Mouse (Mus musculus) midbrain, embryonic 10.5 days (tissue): ENCODE measurements at regions not wholly inside any gene's neighbourhood (a gene's known extent, or its start where the extent isn't known, plus 50 kb on each side); places are given as distances from the start of the nearest gene placed in this dataset.

Experiments used
- DNase-seq: peaks from one replicate; pipeline ENCODE4 v3.0.0-alpha.2; 2017; ENCODE audit warnings: low spot score
- H3K27ac ChIP-seq: fragments of 300-500 bp; sonication (generic); replicated peaks from 2 replicates; pipeline ENCODE4 v1.5.1; 2016; ENCODE audit warnings: mild to moderate bottlenecking
- H3K27me3 ChIP-seq: fragments of 300-500 bp; sonication (generic); 2 replicates; pipeline ENCODE4 v1.6.1; 2016; ENCODE audit warnings: low read depth, mild to moderate bottlenecking; ENCODE audit not compliant: poor library complexity, severe bottlenecking
- H3K36me3 ChIP-seq: fragments of 300-500 bp; sonication (generic); 2 replicates; pipeline ENCODE4 v1.6.1; 2016; ENCODE audit warnings: mild to moderate bottlenecking, moderate library complexity
- H3K4me1 ChIP-seq: fragments of 300-500 bp; sonication (generic); 2 replicates; pipeline ENCODE4 v1.6.1; 2016
- H3K4me3 ChIP-seq: fragments of 300-500 bp; sonication (generic); 2 replicates; pipeline ENCODE4 v1.5.1; 2016; ENCODE audit warnings: mild to moderate bottlenecking, moderate library complexity
- H3K9me3 ChIP-seq: fragments of 300-500 bp; sonication (generic); replicated peaks from 2 replicates; pipeline ENCODE4 v1.6.1; 2016; ENCODE audit warnings: mild to moderate bottlenecking
- WGBS: fragments of 180-500 bp; shearing (Covaris S2); methylation state at CpG from one replicate; pipeline ENCODE4 v1.1.7; 2016; 5-methylcytosine and 5-hydroxymethylcytosine counted together

DNA sequence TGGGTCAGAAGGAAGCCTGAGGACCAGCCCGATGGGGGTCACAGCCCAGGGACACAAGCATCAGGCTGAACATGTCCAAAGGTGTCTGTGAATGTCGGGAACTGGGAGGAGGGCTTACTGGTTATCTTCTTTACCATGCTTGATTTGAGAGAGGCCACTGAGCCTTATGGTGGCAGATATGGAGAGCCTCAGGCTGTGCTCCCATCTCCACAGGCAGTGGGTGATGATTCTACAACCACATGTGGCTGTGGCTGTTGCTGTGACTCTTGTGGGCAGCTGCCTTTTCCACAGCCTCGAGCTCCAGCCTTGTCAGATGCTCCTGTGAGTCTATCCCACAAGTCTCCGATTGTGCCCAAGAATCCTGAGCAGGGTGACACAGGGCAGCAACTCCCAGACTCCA lies 118.4 kb downstream of the Matn1 start:
- peaks cover 57% of the 10 kb centered on the region for H3K27me3 ChIP-seq
- H3K9me3 ChIP-seq: no peaks in the 10 kb centered on the region
- H3K27ac ChIP-seq: peak overlapping the region; percentile 65
- peaks cover 80% of the 10 kb centered on the region for H3K4me1 ChIP-seq
- DNase-seq: no peak
- WGBS: 89% methylated on average over 4 of the region's 4 CpGs
- no peaks in the 10 kb centered on the region for H3K36me3 ChIP-seq
- H3K4me3 ChIP-seq: no peak overlapping the region

DNA sequence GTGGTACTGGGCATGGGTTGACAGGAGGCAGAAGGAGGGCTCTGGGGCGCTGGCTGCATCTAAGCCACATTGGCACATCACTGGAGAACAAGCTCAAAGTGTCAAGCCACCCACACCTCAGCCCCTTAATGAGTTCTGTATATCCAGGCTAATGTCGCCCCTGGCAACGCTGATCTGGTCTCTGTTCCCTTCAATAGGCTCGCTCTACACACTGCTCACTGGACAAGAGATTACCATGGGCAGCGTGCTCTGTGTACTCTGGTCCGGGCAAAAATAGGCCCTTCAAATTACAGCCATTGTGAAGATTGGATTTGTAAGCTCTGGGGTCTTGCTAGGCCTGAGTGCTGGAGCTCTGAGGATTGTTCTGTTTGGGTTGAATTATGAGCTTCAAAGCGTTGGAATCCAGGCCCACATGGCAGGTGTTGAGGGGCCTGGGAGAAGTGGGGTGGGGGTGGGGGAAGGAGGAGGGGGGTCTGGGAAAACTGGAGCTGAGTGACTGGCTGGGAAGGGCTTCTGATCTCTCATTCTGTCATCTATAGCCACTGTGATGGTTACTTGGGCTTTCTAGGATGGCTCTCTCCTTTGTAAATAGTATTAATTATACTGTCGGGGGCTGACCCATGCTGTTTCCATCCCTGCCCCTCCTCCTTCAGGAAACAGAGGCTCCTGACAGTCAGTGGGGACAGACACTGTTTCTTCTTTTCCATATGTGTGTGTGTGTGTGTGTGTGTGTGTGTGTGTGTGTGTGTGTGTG lies 122.2 kb downstream of the Matn1 start:
- Histone ChIP-seq H3K27ac (peak overlapping the region; percentile 86), H3K9me3 (no peaks in the 10 kb centered on the region), H3K27me3 (peaks cover 81% of the 10 kb centered on the region), H3K4me3 (no peak overlapping the region), H3K36me3 (no peaks in the 10 kb centered on the region), H3K4me1 (peaks cover 74% of the 10 kb centered on the region)
- 25% methylated on average over 8 of the region's 8 CpGs for WGBS
- DNase-seq: peak; percentile 76

DNA sequence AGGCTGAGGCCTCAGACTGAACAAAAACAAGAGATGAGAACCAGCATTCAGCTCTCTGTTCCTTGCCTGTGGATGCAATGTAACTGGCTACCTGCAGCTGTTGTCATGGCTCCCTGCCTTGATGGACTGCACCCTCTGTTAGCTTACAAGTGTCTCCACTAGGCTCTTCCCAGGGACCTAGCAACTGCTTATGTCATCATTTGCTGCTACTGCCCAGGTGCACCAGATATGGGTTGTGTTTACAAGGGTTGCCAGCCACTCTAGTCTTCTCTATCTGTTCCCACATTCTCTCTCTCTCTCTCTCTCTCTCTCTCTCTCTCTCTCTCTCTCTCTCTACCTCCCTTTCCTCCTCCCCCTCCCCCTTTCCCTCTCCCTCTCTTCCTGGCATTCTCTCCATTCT lies 126.4 kb downstream of the Matn1 start:
- peaks cover 80% of the 10 kb centered on the region for H3K27me3 ChIP-seq
- no peaks in the 10 kb centered on the region for H3K9me3 ChIP-seq
- H3K4me3 ChIP-seq: no peak overlapping the region
- H3K4me1 ChIP-seq: peaks cover 66% of the 10 kb centered on the region
- no peak for DNase-seq
- no peaks in the 10 kb centered on the region for H3K36me3 ChIP-seq
- H3K27ac ChIP-seq: no peak overlapping the region

DNA sequence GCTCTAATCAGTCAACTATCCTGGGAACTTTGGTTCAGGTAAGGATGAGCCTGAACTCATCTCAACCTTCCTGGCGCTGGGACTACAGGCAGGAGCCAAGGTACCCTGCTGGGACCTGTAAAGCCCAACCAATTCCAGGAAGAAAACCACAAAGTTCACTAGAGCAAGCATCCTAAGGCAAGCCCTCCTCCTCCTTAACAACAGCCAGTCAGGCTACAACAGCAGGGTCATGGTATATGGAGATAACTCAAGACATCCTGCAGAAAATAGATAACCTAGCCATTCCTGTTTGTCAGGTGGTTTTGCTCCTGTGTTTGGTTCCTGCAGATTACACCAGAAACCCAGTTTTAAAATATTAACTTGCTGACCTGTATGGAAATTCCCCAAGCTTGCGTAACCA lies 128.4 kb downstream of the Matn1 start:
- no peak for DNase-seq
- WGBS: 88% methylated on average over 2 of the region's 2 CpGs
- no peaks in the 10 kb centered on the region for H3K9me3 ChIP-seq
- no peaks in the 10 kb centered on the region for H3K36me3 ChIP-seq
- no peak overlapping the region for H3K4me3 ChIP-seq
- no peak overlapping the region for H3K27ac ChIP-seq
- peaks cover 62% of the 10 kb centered on the region for H3K4me1 ChIP-seq
- peaks cover 84% of the 10 kb centered on the region for H3K27me3 ChIP-seq

DNA sequence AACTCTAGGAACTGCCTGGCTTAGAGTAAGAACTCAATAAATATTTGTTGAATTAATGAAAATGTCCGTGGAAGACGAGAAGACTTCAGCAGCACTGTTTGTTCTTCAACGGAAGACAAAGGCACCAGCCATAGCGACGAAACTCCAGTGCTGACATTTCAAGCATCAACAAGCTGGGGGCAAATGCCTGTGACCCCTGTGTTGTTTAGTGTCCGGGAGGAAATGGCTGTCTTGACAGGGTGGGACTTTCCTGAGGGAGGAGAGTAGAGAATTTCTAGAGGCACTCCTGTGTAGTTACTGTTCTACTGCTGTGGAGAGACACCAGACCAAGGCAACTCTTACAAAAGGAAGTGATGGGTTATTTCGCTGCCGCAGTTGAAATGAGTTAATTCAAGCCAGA lies 129.2 kb downstream of the Matn1 start:
- Histone ChIP-seq H3K27ac (peak overlapping the region; percentile 29; the same call in 1 of the 2 replicates), H3K27me3 (peaks cover 84% of the 10 kb centered on the region), H3K9me3 (no peaks in the 10 kb centered on the region), H3K4me1 (peaks cover 62% of the 10 kb centered on the region), H3K36me3 (no peaks in the 10 kb centered on the region), H3K4me3 (no peak overlapping the region)
- no peak for DNase-seq
- 48% methylated on average over 8 of the region's 8 CpGs for WGBS

DNA sequence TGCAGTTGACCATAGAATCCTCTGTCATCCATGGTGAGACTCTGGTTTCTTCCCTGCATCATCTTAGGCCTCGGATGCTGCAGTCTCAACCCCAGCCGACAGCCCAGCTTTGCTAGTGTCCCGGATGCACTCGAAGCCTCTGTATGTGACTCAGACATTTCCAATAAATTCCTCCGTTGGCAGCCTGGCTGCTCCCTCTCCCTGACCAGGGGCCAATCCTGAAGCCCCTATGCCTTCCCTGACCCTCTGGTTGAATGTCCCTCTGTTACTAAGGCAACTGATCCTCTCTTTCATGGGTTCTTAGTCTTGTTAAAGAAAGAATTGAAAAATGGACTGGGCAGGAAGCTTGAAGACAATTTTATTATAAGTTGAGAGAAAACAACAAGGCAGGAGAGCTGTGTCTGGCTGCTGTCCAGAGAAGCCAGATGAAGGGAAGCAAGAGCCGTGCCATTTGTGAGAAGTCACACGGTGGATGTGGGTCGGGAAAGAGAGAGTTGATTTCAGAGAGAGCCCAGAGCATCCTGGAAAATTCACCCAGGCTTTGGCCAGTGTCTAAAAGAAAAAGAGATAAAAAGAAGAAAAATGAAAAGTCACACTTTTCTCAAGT lies 131.2 kb downstream of the Matn1 start:
- peak; percentile 76 for DNase-seq
- no peak overlapping the region for H3K4me3 ChIP-seq
- H3K9me3 ChIP-seq: no peaks in the 10 kb centered on the region
- peak overlapping the region; percentile 80 for H3K27ac ChIP-seq
- no peaks in the 10 kb centered on the region for H3K36me3 ChIP-seq
- WGBS: 26% methylated on average over 8 of the region's 8 CpGs
- peaks cover 83% of the 10 kb centered on the region for H3K27me3 ChIP-seq
- peaks cover 71% of the 10 kb centered on the region for H3K4me1 ChIP-seq

DNA sequence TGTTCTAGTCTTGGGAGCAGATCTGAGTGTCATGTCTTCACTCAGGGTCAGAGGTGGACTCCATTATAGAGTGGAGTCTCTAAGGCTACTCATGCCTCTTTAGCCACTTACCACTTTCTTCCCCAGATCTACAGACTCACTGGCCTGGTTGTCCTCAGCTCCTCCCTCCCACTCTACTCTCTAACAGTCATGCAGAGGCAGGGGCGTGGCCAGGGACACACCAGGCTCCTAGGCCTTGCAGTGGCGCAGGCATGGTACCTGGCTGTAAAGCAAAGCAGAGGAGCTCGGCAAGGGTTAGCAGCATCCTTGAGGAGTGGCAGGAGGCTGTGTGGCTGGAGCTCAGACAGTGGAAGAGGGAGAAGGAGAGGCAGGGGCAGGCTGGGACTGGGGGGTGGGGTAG lies 132.4 kb downstream of the Matn1 start:
- 63% methylated on average over 3 of the region's 3 CpGs for WGBS
- Histone ChIP-seq H3K27me3 (peaks cover 82% of the 10 kb centered on the region), H3K4me3 (no peak overlapping the region), H3K4me1 (peaks cover 82% of the 10 kb centered on the region), H3K9me3 (no peaks in the 10 kb centered on the region), H3K27ac (peak overlapping the region; percentile 53), H3K36me3 (no peaks in the 10 kb centered on the region)
- DNase-seq: no peak

DNA sequence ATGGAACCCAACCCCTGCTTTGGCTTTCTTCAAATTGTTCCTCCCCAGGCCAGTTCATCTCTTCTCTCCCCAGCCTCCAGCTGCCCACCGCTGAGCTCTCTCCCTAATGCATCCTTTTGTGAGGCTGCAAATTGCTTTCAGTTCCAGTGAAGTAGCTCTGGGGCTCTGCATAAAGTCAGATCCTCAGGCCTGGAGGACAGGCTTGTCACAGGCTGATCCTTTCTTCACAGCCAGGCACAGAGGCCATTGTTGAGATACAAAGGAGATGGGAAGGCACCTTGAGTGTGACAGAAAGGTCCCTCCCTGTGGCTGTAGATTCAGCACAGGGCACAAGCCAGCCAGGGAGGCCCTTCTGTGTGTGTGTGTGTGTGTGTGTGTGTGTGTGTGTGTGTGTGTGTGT lies 135.9 kb downstream of the Matn1 start:
- H3K27me3 ChIP-seq: peaks cover 59% of the 10 kb centered on the region
- H3K27ac ChIP-seq: peak overlapping the region; percentile 78
- DNase-seq: peak; percentile 31
- no peaks in the 10 kb centered on the region for H3K9me3 ChIP-seq
- 7% methylated on average over 1 of the region's 1 CpGs for WGBS
- H3K4me3 ChIP-seq: no peak overlapping the region
- H3K36me3 ChIP-seq: no peaks in the 10 kb centered on the region
- peaks cover 66% of the 10 kb centered on the region for H3K4me1 ChIP-seq

DNA sequence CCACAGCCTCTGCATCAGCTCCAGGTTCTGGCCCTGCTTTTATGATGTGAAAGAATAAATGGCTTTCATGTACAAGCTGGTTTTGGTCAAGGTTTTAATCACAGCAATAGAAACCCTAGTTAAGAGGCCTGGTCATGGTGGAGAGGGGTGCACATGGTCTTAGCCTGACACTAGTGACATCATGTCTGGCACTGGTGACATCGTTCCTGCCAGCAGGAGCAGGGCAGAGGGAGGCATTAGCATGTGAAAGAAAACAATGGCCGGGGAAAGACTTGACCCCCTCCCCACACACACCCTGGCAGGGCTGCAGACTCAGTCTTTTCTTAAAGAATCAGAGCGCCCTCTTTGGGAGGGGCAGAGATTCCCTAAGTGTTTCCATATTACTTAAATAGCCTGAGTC lies 139.2 kb downstream of the Matn1 start:
- Histone ChIP-seq H3K4me3 (no peak overlapping the region), H3K27ac (no peak overlapping the region), H3K36me3 (no peaks in the 10 kb centered on the region), H3K4me1 (peaks cover 37% of the 10 kb centered on the region), H3K27me3 (peaks cover 38% of the 10 kb centered on the region), H3K9me3 (no peaks in the 10 kb centered on the region)
- WGBS: 67% methylated on average over 3 of the region's 3 CpGs
- no peak for DNase-seq

DNA sequence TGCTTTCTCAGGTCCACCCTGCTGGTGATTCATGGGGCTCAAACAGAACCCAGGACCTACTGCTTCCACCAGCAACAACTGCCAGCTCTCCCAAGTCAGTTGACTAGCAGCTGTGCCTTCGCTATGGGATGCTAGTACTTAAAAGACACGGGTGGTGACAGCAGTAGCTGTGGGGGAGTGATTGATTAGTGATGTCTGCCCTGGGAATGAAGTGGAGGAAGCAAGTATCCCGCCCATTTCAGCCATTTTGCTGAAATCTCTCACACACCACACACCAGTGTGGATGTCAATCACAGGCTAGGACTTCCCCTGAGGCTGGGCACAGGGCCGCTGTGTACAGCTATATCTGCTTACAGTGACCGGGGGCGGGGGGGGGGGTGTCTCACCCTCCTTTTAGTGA lies 153.2 kb downstream of the Matn1 start:
- no peaks in the 10 kb centered on the region for H3K9me3 ChIP-seq
- WGBS: 61% methylated on average over 6 of the region's 6 CpGs
- no peak for DNase-seq
- H3K36me3 ChIP-seq: no peaks in the 10 kb centered on the region
- H3K4me3 ChIP-seq: no peak overlapping the region
- peaks cover 17% of the 10 kb centered on the region for H3K27me3 ChIP-seq
- peaks cover 33% of the 10 kb centered on the region for H3K4me1 ChIP-seq
- H3K27ac ChIP-seq: peak overlapping the region; percentile 65; the same call in 1 of the 2 replicates

DNA sequence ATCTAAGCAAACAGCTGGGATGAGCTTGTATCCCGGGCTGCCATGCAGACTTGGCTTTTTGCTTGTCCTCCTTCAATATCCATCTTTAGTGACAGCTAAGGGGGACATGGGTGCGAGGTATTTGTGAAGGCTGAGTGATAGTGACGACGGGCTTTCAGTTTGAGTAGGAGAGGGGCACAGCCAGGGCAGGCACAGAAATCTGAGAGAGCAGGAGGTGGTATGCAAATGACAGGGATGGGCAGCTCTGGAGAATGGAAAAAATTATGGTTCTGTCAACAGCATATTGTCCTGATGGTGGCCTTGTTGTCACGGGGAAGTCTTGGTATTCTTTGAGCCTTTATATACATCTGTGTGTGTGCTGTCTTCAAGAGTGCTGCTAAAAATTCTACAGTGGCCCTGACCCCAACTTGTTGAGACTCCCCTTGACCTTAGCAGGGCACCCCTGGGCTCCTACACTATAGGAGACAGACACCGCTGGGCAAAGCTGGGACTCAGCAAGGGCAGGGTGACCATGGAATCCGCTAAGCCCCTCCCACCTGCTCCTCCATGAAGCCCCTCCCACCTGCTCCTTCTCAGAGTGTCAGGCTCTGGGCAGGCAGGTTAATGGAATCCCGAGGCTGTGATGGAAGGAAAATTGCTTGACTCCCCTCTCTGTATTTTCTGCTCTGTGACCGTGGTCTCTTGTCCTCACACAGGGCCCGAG lies 156.1 kb downstream of the Matn1 start:
- Histone ChIP-seq H3K36me3 (no peaks in the 10 kb centered on the region), H3K9me3 (no peaks in the 10 kb centered on the region), H3K27ac (0 out of 2 replicates have a peak overlapping the region, but pooled peaks have one; percentile 46), H3K4me1 (peaks cover 33% of the 10 kb centered on the region), H3K4me3 (peak overlapping the region; percentile 44), H3K27me3 (peaks cover 19% of the 10 kb centered on the region)
- WGBS: 48% methylated on average over 10 of the region's 10 CpGs
- DNase-seq: peak; percentile 40

DNA sequence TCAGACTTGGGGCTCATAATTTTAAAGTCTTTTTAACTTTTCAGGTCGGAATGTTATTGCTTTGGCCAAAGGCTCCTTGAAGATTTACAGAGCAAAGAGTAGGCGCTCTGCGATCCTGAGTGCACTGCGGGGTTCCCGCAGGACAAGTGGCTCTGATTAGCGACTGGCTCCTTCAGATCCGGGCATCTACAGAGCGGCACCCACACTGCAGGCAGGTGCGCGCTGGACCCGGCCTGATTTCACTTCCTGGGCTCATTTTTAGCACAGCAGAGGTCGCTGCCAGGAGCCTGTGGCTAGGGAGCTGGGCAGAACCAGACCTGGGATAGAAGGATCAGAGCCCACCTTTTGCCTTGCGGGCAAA lies 156.6 kb downstream of the Matn1 start:
- peaks cover 19% of the 10 kb centered on the region for H3K27me3 ChIP-seq
- H3K9me3 ChIP-seq: no peaks in the 10 kb centered on the region
- H3K27ac ChIP-seq: peak overlapping the region; percentile 59; the same call in 1 of the 2 replicates
- WGBS: 11% methylated on average over 13 of the region's 13 CpGs
- peak overlapping the region; percentile 44 for H3K4me3 ChIP-seq
- no peaks in the 10 kb centered on the region for H3K36me3 ChIP-seq
- H3K4me1 ChIP-seq: peaks cover 32% of the 10 kb centered on the region
- no peak for DNase-seq

DNA sequence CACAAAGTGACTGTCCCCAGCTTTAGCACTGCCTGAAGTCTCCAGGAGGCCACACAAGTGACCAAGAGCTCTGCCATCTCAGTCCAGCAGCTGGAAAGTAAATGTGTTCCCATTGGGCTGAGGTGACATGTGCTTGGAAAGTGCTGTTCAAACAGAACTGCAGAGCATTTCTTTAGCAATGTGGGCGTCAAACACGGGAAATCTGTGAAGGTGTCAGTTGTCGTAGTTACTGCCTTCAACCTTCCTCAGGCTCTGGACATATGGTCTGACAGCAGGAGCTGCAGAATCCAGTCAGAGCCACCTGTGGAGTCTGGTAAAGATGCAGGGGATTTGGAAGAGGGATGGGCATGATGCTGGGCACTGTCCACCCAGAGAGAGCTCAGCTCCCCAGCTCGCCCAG lies 158.0 kb downstream of the Matn1 start:
- no peak overlapping the region for H3K27ac ChIP-seq
- 86% methylated on average over 4 of the region's 4 CpGs for WGBS
- DNase-seq: no peak

More for the DNA sequence above, 158.0 kb downstream of the Matn1 start:
- H3K9me3 ChIP-seq: no peaks in the 10 kb centered on the region
- no peaks in the 10 kb centered on the region for H3K36me3 ChIP-seq
- peaks cover 27% of the 10 kb centered on the region for H3K4me1 ChIP-seq
- peaks cover 19% of the 10 kb centered on the region for H3K27me3 ChIP-seq
- H3K4me3 ChIP-seq: no peak overlapping the region
